Mouse (Mus musculus): ENCODE results near the gene Pex5l.

GRCm38 (mm10) chr3:32924168-32924567 lies 218.9 kb downstream of the Pex5l start:
- TF ChIP-seq POLR2A (IDR thresholded peaks at IDR 0.05; ENCODE audit: insufficient read depth, low read depth, low read length) (no peak), CTCF (IDR thresholded peaks at IDR 0.05; ENCODE audit: insufficient read depth, low read depth, low read length) (no peak)

Data from olfactory bulb, adult 2 months (tissue).